Mouse (Mus musculus) kidney, embryonic 16.5 days (tissue): ENCODE measurements at regions not wholly inside any gene's neighbourhood (a gene's known extent, or its start where the extent isn't known, plus 50 kb on each side); places are given as distances from the start of the nearest gene placed in this dataset.
"Not testable (repeated sequence)": the region's sequence is repeated elsewhere in the genome, so short reads cannot be mapped to it uniquely, and the experiment has no call there.

ENCODE experiments used
- ATAC-seq: fragments of 200-750 bp; cut with Nextera tagmentation; 2 replicates; pipeline ENCODE4 v1.8.0; 2017; ENCODE audit warnings: moderate TSS enrichment; ENCODE audit not compliant: low FRiP score, low TSS enrichment
- H3K27ac ChIP-seq: fragments of 300-500 bp; sonication (generic); 2 replicates; pipeline ENCODE4 v1.5.1; 2014; ENCODE audit warnings: low read length
- H3K27me3 ChIP-seq: fragments of 300-500 bp; sonication (generic); 2 replicates; pipeline ENCODE4 v1.6.1; 2014; ENCODE audit warnings: low read length, control low read depth, mixed read lengths; ENCODE audit not compliant: insufficient read depth
- H3K36me3 ChIP-seq: fragments of 300-500 bp; sonication (generic); 2 replicates; pipeline ENCODE4 v1.6.1; 2014; ENCODE audit warnings: low read length, control low read depth, mixed read lengths; ENCODE audit not compliant: insufficient read depth
- H3K4me1 ChIP-seq: fragments of 300-500 bp; sonication (generic); 2 replicates; pipeline ENCODE4 v1.6.1; 2014; ENCODE audit warnings: low read length, control low read depth, mixed read lengths; ENCODE audit not compliant: insufficient read depth
- H3K4me2 ChIP-seq: fragments of 300-500 bp; sonication (generic); replicated peaks from 2 replicates; pipeline ENCODE4 v1.6.1; 2014; ENCODE audit warnings: low read depth, low read length
- H3K4me3 ChIP-seq: fragments of 300-500 bp; sonication (generic); 2 replicates; pipeline ENCODE4 v1.5.1; 2014; ENCODE audit warnings: mild to moderate bottlenecking, low read length
- H3K9ac ChIP-seq: fragments of 300-500 bp; sonication (generic); replicated peaks from 2 replicates; pipeline ENCODE4 v1.6.1; 2014; ENCODE audit warnings: low read length
- H3K9me3 ChIP-seq: fragments of 300-500 bp; sonication (generic); 2 replicates; pipeline ENCODE4 v1.6.1; 2016; ENCODE audit warnings: low read length, control low read depth
- WGBS: fragments of 180-500 bp; shearing (Covaris S2); extraction: QIAGEN DNeasy Blood & Tissue Kit; methylation state at CpG from one replicate; pipeline ENCODE4 v1.1.7; 2014; 5-methylcytosine and 5-hydroxymethylcytosine counted together

DNA sequence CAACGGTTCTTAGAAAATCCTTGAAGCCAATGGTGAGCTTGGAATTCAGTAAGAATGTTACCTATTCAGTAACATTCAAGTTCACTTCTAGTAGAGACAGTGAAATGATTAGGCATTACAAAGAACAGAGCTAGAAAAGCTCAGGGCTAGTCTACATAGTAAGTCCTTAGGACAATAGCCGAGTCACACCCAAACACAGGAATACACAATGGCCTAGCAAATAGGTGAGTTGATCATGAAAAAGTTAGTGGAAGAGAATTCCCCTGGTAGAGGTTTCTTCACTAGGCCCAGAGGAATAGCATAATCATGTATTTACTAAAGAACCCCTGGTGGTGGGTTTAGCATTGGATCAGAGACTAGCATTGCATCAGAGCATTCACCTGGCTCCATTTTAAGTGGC, 687.5 kb upstream of the Grm7 start:
- H3K4me3 ChIP-seq, H3K4me1 ChIP-seq, H3K4me2 ChIP-seq, ATAC-seq, H3K27ac ChIP-seq, H3K36me3 ChIP-seq, H3K9ac ChIP-seq, H3K27me3 ChIP-seq, H3K9me3 ChIP-seq: not testable (repeated sequence)
- WGBS, result 92% methylated on average over 2 of the region's 2 CpGs
